Mouse (Mus musculus) right cerebral cortex, adult 2 months (tissue): ENCODE measurements around the gene Ube2n.

Experiments
- DNase-seq, 2 experiments: peaks; one replicate each; pipeline ENCODE4 v3.0.0; 2021 to 2022; ENCODE audit warnings: low spot score in 2 of 2

Ube2n gene

GRCm38 (mm10) chr10:95590196-95590595 lies 75.3 kb downstream of the Ube2n start:
- no peak for DNase-seq

GRCm38 (mm10) chr10:95591257-95591656 lies 76.3 kb downstream of the Ube2n start:
- no peak for DNase-seq

- no peak for DNase-seq
Measured at GRCm38 (mm10) chr10:95594414-95594813, 79.5 kb downstream of the Ube2n start.
